Mouse (Mus musculus) kidney, postnatal 0 days (tissue): ENCODE data around the gene Cd47. TPM values are rescaled to one million over a fixed set of nuclear protein-coding genes. Genes with fewer than 3 reads are reported as not detected.

Source experiments
- ATAC-seq: fragments of 200-750 bp; cut with Nextera tagmentation; replicated peaks from 2 replicates; pipeline ENCODE4 v1.8.0; 2017; ENCODE audit warnings: low read depth, moderate number of reproducible peaks, moderate TSS enrichment, moderate library complexity; ENCODE audit not compliant: low FRiP score
- DNase-seq: peaks from one replicate; pipeline ENCODE4 v3.0.0-alpha.2; 2016; ENCODE audit warnings: low spot score
- H3K27ac ChIP-seq: fragments of 300-500 bp; sonication (generic); 2 replicates; pipeline ENCODE4 v1.5.1; 2014; ENCODE audit warnings: mild to moderate bottlenecking
- H3K27me3 ChIP-seq: fragments of 300-500 bp; sonication (generic); 2 replicates; pipeline ENCODE4 v1.6.1; 2014; ENCODE audit warnings: low read length, mixed read lengths; ENCODE audit not compliant: insufficient read depth
- H3K36me3 ChIP-seq: fragments of 300-500 bp; sonication (generic); 2 replicates; pipeline ENCODE4 v1.6.1; 2014; ENCODE audit warnings: low read length, mixed read lengths; ENCODE audit not compliant: insufficient read depth
- H3K4me1 ChIP-seq: fragments of 300-500 bp; sonication (generic); replicated peaks from 2 replicates; pipeline ENCODE4 v1.6.1; 2014; ENCODE audit warnings: antibody characterized with exemption, low read length, mixed read lengths; ENCODE audit not compliant: insufficient read depth
- H3K4me2 ChIP-seq: fragments of 300-500 bp; sonication (generic); 2 replicates; pipeline ENCODE4 v1.6.1; 2014; ENCODE audit warnings: mild to moderate bottlenecking, low read length, moderate library complexity, mixed read lengths
- H3K4me3 ChIP-seq: fragments of 300-500 bp; sonication (generic); replicated peaks from 2 replicates; pipeline ENCODE4 v1.5.1; 2014; ENCODE audit warnings: low read depth, low read length
- H3K9ac ChIP-seq: fragments of 300-500 bp; sonication (generic); 2 replicates; pipeline ENCODE4 v1.6.1; 2014; ENCODE audit warnings: low read depth, low read length
- H3K9me3 ChIP-seq: fragments of 300-500 bp; sonication (generic); replicated peaks from 2 replicates; pipeline ENCODE4 v1.6.1; 2016; ENCODE audit warnings: low read length, inconsistent platforms, mixed read lengths
- CTCF ChIP-seq: IDR thresholded peaks from 2 replicates; pipeline ENCODE4 v1.5.1; 2016; ENCODE audit warnings: antibody characterized with exemption, low read depth, mild to moderate bottlenecking, moderate library complexity
- WGBS: fragments of 180-500 bp; shearing (Covaris S2); extraction: QIAGEN DNeasy Blood & Tissue Kit; methylation state at CpG from one replicate; pipeline ENCODE4 v1.1.7; 2014; 5-methylcytosine and 5-hydroxymethylcytosine counted together
- polyA plus RNA-seq: library from polyadenylated mRNA; unstranded; fragments of >200 nt; fragmentation: Nextera tagmentation; extraction: Ambion mirVana; gene quantifications from 2 replicates; pipeline ENCODE4 v1.2.1, GENCODE M21; 2015

The Cd47 gene
- polyA plus RNA-seq, 1 experiment from 2014 or later = 95.6 TPM

DNA sequence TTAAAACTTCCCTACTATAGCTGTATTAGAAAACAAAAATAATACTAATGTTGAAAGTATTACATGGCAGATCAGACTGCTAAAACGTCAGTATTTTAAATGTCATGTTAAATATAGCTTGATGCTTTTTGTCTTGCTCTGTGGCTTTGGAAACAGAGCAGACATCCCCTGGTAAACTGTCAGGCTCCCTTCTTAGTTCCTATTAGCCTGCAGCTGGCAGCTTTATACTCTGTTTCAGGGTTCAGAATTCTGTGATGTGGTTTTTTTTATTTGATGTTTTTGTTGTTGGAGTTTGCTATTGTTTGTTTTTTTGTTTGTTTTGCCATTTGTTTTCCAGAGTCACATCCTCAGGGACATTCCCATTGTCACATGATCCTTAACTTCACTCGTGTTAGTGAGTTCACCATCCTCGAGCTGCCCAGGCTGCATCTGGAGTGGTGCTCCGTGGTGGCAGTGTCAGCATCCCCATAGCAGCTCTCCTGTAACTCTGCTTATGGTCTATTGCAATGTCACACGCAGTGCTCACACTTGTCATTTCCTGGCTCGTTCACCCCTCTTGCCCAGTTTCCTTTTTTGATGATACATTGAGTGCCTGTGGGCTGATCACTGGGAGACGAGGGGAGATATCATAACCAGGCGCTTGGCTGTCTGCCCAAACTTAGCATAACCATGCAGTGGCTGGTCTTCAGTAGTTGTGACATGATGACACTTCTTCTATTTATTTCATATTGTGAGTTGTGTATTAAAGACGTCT, 87.7 kb downstream of the Cd47 start:
- Histone ChIP-seq H3K27ac (no peak overlapping the region), H3K9ac (no peak overlapping the region), H3K4me2 (no peak overlapping the region), H3K9me3 (0 out of 2 replicates have a peak, but pooled peaks cover 6% of the 10 kb centered on the region), H3K4me1 (no peaks in the 10 kb centered on the region), H3K4me3 (no peak overlapping the region), H3K27me3 (no peaks in the 10 kb centered on the region), H3K36me3 (peaks cover 9% of the 10 kb centered on the region)
- WGBS = 64% methylated on average over 9 of the region's 9 CpGs
- DNase-seq = no peak
- no peak for ATAC-seq
- no peak for TF ChIP-seq CTCF

GRCm38 (mm10) chr16:49889031-49889655, 88.8 kb downstream of the Cd47 start:
- H3K36me3 ChIP-seq = peaks cover 9% of the 10 kb centered on the region
- 0 out of 2 replicates have a peak, but pooled peaks cover 6% of the 10 kb centered on the region for H3K9me3 ChIP-seq
- no peak overlapping the region for H3K27ac ChIP-seq
- no peak overlapping the region for H3K4me3 ChIP-seq
- H3K4me1 ChIP-seq = no peaks in the 10 kb centered on the region
- ATAC-seq = no peak
- no peak overlapping the region for H3K4me2 ChIP-seq
- 73% methylated on average over 2 of the region's 2 CpGs for WGBS
- TF ChIP-seq CTCF = no peak
- no peak for DNase-seq
- no peaks in the 10 kb centered on the region for H3K27me3 ChIP-seq
- H3K9ac ChIP-seq = no peak overlapping the region

DNA sequence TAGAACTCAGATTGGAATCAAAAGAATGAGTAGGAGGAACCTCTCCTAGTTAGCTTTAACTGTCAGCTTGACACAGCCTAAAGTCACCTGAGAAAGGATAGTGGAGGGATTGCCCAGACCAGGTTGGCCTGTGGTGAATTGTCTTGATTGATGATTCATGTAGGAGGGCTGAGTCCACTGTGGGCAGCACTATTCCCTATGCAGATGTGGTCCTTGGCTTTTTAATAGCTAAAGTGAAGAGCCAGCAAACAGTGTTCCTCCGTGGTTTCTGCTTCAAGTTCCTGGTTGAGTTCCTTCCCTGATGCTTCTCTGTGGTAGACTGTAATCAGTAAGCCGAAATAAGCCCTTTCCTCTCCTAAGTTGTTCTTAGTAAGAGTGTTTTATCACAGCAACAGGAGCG, 91.9 kb downstream of the Cd47 start:
- no peak for DNase-seq
- ATAC-seq = no peak
- Histone ChIP-seq H3K4me2 (no peak overlapping the region), H3K9ac (no peak overlapping the region), H3K27me3 (no peaks in the 10 kb centered on the region), H3K4me1 (no peaks in the 10 kb centered on the region), H3K36me3 (no peaks in the 10 kb centered on the region; the same call in 1 of the 2 replicates), H3K4me3 (no peak overlapping the region), H3K27ac (no peak overlapping the region), H3K9me3 (0 out of 2 replicates have a peak, but pooled peaks cover 6% of the 10 kb centered on the region)
- WGBS = 91% methylated on average over 3 of the region's 3 CpGs
- no peak for TF ChIP-seq CTCF

DNA sequence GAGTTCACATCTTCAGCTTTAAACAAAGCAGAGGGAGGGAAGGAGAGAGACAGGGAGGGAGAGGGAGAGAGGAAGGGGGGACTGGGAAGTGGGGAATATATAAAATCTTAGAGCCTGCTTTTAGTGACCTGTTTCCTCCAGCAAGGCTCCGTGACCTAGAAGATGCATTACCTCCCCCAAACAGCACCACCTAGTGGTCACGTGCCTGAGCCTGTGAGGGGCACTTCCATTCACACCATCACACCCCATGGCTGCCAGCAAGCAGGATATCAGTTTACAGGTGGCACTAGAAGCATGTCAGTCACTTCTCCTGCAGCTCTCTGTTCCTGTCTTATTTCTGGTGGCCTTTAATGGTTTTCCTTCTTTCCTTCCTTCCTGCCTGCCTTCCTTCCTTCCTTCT, 92.6 kb downstream of the Cd47 start:
- 79% methylated on average over 2 of the region's 2 CpGs for WGBS
- DNase-seq (no peak), ATAC-seq (no peak)
- Histone ChIP-seq H3K9ac (no peak overlapping the region), H3K27ac (no peak overlapping the region), H3K4me3 (no peak overlapping the region), H3K4me1 (no peaks in the 10 kb centered on the region), H3K4me2 (no peak overlapping the region), H3K27me3 (no peaks in the 10 kb centered on the region), H3K36me3 (no peaks in the 10 kb centered on the region; the same call in 1 of the 2 replicates), H3K9me3 (0 out of 2 replicates have a peak, but pooled peaks cover 6% of the 10 kb centered on the region)
- peak; percentile 55; the same call in 1 of the 2 replicates for TF ChIP-seq CTCF

- 0 out of 2 replicates have a peak, but pooled peaks cover 6% of the 10 kb centered on the region for H3K9me3 ChIP-seq
- no peak for TF ChIP-seq CTCF
- no peaks in the 10 kb centered on the region for H3K27me3 ChIP-seq
- WGBS = 84% methylated on average over 4 of the region's 4 CpGs
- ATAC-seq = no peak
- H3K36me3 ChIP-seq = peaks cover 5% of the 10 kb centered on the region
- no peaks in the 10 kb centered on the region for H3K4me1 ChIP-seq
- no peak overlapping the region for H3K4me2 ChIP-seq
- no peak for DNase-seq
- no peak overlapping the region for H3K9ac ChIP-seq
- H3K4me3 ChIP-seq = no peak overlapping the region
- no peak overlapping the region for H3K27ac ChIP-seq
These were observed 94.3 kb downstream of the Cd47 start for GRCm38 (mm10) chr16:49894624-49895023.

DNA sequence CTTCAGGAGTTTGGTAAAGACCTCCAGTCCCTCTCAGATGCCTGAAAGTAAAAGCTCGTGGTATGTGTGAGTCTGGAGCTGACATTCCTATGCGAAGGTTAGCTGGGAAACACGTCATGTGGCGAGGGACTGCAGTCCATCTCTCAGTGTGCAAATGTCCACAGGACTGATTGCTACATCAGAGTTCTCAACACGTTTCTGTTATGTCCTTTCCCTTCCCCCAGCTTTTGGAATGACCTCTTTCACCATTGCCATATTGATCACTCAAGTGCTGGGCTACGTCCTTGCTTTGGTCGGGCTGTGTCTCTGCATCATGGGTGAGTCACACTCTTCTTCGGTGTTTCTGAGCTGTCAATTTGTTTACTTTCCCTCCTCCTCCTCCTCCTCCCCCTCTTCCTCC, 95.8 kb downstream of the Cd47 start:
- Histone ChIP-seq H3K27ac (no peak overlapping the region), H3K27me3 (no peaks in the 10 kb centered on the region), H3K9me3 (0 out of 2 replicates have a peak, but pooled peaks cover 6% of the 10 kb centered on the region), H3K4me1 (no peaks in the 10 kb centered on the region), H3K4me2 (no peak overlapping the region), H3K9ac (no peak overlapping the region), H3K36me3 (peaks cover 9% of the 10 kb centered on the region), H3K4me3 (no peak overlapping the region)
- DNase-seq (no peak), ATAC-seq (no peak)
- WGBS = 76% methylated on average over 8 of the region's 8 CpGs
- no peak for TF ChIP-seq CTCF
